Mouse (Mus musculus): ENCODE results near the gene Lima1. TPM values are rescaled to one million over a fixed set of nuclear protein-coding genes. Genes with fewer than 3 reads are reported as not detected.
A peak's percentile ranks its signal among the peaks of the same experiment; 100 is the strongest.

The Lima1 gene
- total RNA-seq, 1 experiment = 69.9 TPM

DNA sequence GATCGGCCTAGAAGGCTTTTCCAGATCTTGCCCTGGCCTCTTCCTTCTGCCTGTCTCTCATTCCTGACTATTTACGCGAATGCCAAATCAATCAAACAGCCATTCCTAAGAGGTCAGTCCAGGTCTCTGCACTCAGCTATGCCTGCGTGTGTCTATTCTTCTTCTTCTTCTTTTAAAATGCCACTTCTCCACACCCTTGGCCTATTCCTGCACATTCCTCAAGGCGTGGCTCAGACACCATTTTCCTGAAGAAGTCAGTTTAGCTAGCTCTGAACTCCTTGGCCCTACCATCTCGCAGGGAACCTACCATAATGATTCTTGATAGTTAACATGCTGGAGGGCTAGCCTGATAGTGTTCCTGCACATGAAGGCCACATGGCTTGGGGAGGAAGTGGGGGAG lies 75.5 kb downstream of the Lima1 start:
- peaks cover 0 to 5% of the 10 kb centered on the region in 2 experiments; a peak in 3 of 4 replicates for H3K4me1 ChIP-seq (ENCODE audit: control insufficient read depth in 2 of 2, insufficient read depth in 2 of 2, low read length in 2 of 2, poor library complexity in 1 of 2)
- no peak for DNase-seq (ENCODE audit: low read depth, low spot score)
- TF ChIP-seq ZC3H11A (IDR thresholded peaks at IDR 0.05; ENCODE audit: borderline replicate concordance, low read depth, low read length) (no peak), MAFK (IDR thresholded peaks at IDR 0.05; ENCODE audit: insufficient read depth, low read depth, low read length) (no peak), ZNF384 (IDR thresholded peaks at IDR 0.05; ENCODE audit: low read depth, low read length) (no peak), HCFC1 (IDR thresholded peaks at IDR 0.05; ENCODE audit: borderline replicate concordance, insufficient read depth, low read length) (no peak), CHD2 (IDR thresholded peaks at IDR 0.05; ENCODE audit: low read depth, low read length) (no peak)
- H3K36me3 ChIP-seq (ENCODE audit: control insufficient read depth, insufficient read depth, low read length, poor library complexity, severe bottlenecking) = peaks cover 10% of the 10 kb centered on the region; the same call in 1 of the 2 replicates
- H3K9me3 ChIP-seq (ENCODE audit: control insufficient read depth, insufficient read depth, low read depth, low read length) = no peaks in the 10 kb centered on the region
- H3K27ac ChIP-seq (ENCODE audit: insufficient read depth, low read depth, low read length, poor library complexity, severe bottlenecking) = peak overlapping the region; percentile 45; the same call in 1 of the 2 replicates
- in situ Hi-C loops (cut with MboI; ENCODE audit: low sequenced_read_pairs in 2 of 2, unreplicated experiment in 2 of 2) = no loop called here
- H3K4me3 ChIP-seq (ENCODE audit: insufficient read depth in 1 of 2, low read depth in 1 of 2, low read length in 2 of 2, poor library complexity in 1 of 2, severe bottlenecking in 1 of 2) = no peak overlapping the region
- H3K9ac ChIP-seq (ENCODE audit: insufficient read depth, low read depth, low read length, poor library complexity, severe bottlenecking) = no peak overlapping the region; the same call in 1 of the 2 replicates

DNA sequence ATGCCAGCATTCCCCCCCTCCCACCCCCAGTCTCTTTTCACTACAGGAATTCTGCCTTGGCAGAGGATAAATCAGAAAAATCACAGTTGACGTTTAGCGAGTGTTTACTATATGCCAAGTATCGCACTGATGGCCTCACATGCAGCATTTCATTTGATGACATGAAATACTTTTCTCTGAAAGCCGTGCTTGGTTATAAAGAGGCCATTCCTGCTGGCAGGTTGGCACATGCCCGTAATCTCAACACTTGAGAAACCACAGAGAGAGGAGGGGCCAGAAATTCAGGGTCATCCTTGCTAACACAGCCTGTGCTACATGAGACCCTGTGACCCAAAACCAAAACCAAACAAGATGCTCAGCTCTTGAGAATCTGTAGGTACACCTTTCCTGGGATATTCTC lies 77.4 kb downstream of the Lima1 start:
- no peak for DNase-seq (ENCODE audit: low read depth, low spot score)
- H3K4me1 ChIP-seq (ENCODE audit: control insufficient read depth in 2 of 2, insufficient read depth in 2 of 2, low read length in 2 of 2, poor library complexity in 1 of 2) = peaks cover 0 to 5% of the 10 kb centered on the region in 2 experiments; a peak in 2 of 4 replicates
- H3K9ac ChIP-seq (ENCODE audit: insufficient read depth, low read depth, low read length, poor library complexity, severe bottlenecking) = peak overlapping the region; percentile 19; the same call in 1 of the 2 replicates
- no peak for TF ChIP-seq ZNF384 (IDR thresholded peaks at IDR 0.05; ENCODE audit: low read depth, low read length)
- no peak for TF ChIP-seq ZC3H11A (IDR thresholded peaks at IDR 0.05; ENCODE audit: borderline replicate concordance, low read depth, low read length)
- TF ChIP-seq MAFK (IDR thresholded peaks at IDR 0.05; ENCODE audit: insufficient read depth, low read depth, low read length) = no peak
- no peak for TF ChIP-seq HCFC1 (IDR thresholded peaks at IDR 0.05; ENCODE audit: borderline replicate concordance, insufficient read depth, low read length)
- TF ChIP-seq CHD2 (IDR thresholded peaks at IDR 0.05; ENCODE audit: low read depth, low read length) = no peak
- H3K4me3 ChIP-seq (ENCODE audit: insufficient read depth in 1 of 2, low read depth in 1 of 2, low read length in 2 of 2, poor library complexity in 1 of 2, severe bottlenecking in 1 of 2) = no peak overlapping the region
- H3K27ac ChIP-seq (ENCODE audit: insufficient read depth, low read depth, low read length, poor library complexity, severe bottlenecking) = no peak overlapping the region
- H3K36me3 ChIP-seq (ENCODE audit: control insufficient read depth, insufficient read depth, low read length, poor library complexity, severe bottlenecking) = peaks cover 22% of the 10 kb centered on the region; the same call in 1 of the 2 replicates
- in situ Hi-C loops (cut with MboI; ENCODE audit: low sequenced_read_pairs in 2 of 2, unreplicated experiment in 2 of 2) = no loop called here
- no peaks in the 10 kb centered on the region for H3K9me3 ChIP-seq (ENCODE audit: control insufficient read depth, insufficient read depth, low read depth, low read length)

DNA sequence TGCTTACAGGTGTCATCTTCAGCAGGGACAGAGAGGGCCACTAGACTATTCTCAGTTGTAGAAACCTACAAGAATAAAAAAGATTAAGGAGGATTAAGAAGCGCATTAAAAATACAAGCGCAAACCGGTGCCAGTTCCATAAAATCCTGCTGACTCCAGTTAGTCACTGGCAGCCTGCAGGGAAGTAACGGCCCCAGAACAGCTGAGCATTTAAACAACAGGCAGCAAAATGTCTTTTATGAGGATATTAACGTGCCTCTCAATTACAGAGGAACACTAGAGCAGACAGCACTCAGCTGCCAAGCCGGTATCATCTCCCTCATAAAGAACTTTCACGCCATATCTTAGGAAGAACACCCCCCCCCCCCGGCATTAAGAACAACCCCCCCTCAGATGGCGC lies 78.5 kb downstream of the Lima1 start:
- in situ Hi-C loops (cut with MboI; ENCODE audit: low sequenced_read_pairs in 2 of 2, unreplicated experiment in 2 of 2) = no loop called here
- no peaks in the 10 kb centered on the region for H3K9me3 ChIP-seq (ENCODE audit: control insufficient read depth, insufficient read depth, low read depth, low read length)
- no peak overlapping the region for H3K27ac ChIP-seq (ENCODE audit: insufficient read depth, low read depth, low read length, poor library complexity, severe bottlenecking)
- H3K9ac ChIP-seq (ENCODE audit: insufficient read depth, low read depth, low read length, poor library complexity, severe bottlenecking) = no peak overlapping the region
- H3K4me1 ChIP-seq (ENCODE audit: control insufficient read depth in 2 of 2, insufficient read depth in 2 of 2, low read length in 2 of 2, poor library complexity in 1 of 2) = peaks cover 0 to 8% of the 10 kb centered on the region in 2 experiments; a peak in 2 of 4 replicates
- DNase-seq (ENCODE audit: low read depth, low spot score) = no peak
- no peak for TF ChIP-seq ZNF384 (IDR thresholded peaks at IDR 0.05; ENCODE audit: low read depth, low read length)
- TF ChIP-seq CHD2 (IDR thresholded peaks at IDR 0.05; ENCODE audit: low read depth, low read length) = no peak
- no peak for TF ChIP-seq ZC3H11A (IDR thresholded peaks at IDR 0.05; ENCODE audit: borderline replicate concordance, low read depth, low read length)
- no peak for TF ChIP-seq MAFK (IDR thresholded peaks at IDR 0.05; ENCODE audit: insufficient read depth, low read depth, low read length)
- no peak for TF ChIP-seq HCFC1 (IDR thresholded peaks at IDR 0.05; ENCODE audit: borderline replicate concordance, insufficient read depth, low read length)
- H3K4me3 ChIP-seq (ENCODE audit: insufficient read depth in 1 of 2, low read depth in 1 of 2, low read length in 2 of 2, poor library complexity in 1 of 2, severe bottlenecking in 1 of 2) = no peak overlapping the region
- peaks cover 24% of the 10 kb centered on the region; the same call in 1 of the 2 replicates for H3K36me3 ChIP-seq (ENCODE audit: control insufficient read depth, insufficient read depth, low read length, poor library complexity, severe bottlenecking)

DNA sequence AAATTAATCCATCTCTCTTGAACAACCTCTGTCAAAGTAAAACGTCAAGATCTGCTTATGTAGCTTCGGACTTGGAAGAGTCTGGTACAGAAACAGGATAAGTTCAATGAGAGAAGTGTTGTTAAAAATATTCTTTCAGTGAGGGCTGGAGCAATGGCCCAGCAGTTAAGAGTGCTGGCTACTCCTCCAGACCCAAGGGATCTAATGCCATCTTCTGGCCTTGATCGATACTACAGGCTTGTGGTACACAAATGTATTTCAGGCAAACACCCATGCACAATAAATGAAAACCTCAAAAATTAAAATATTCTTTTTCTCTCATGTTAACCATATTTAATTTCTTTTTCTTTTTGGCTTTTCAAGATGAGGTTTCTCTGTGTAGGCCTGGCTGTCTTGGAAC lies 79.2 kb downstream of the Lima1 start:
- H3K4me3 ChIP-seq (ENCODE audit: insufficient read depth in 1 of 2, low read depth in 1 of 2, low read length in 2 of 2, poor library complexity in 1 of 2, severe bottlenecking in 1 of 2) = no peak overlapping the region
- peaks cover 25% of the 10 kb centered on the region; the same call in 1 of the 2 replicates for H3K36me3 ChIP-seq (ENCODE audit: control insufficient read depth, insufficient read depth, low read length, poor library complexity, severe bottlenecking)
- in situ Hi-C loops (cut with MboI; ENCODE audit: low sequenced_read_pairs in 2 of 2, unreplicated experiment in 2 of 2) = no loop called here
- H3K9me3 ChIP-seq (ENCODE audit: control insufficient read depth, insufficient read depth, low read depth, low read length) = no peaks in the 10 kb centered on the region
- TF ChIP-seq ZC3H11A (IDR thresholded peaks at IDR 0.05; ENCODE audit: borderline replicate concordance, low read depth, low read length) (no peak), MAFK (IDR thresholded peaks at IDR 0.05; ENCODE audit: insufficient read depth, low read depth, low read length) (no peak), ZNF384 (IDR thresholded peaks at IDR 0.05; ENCODE audit: low read depth, low read length) (no peak), HCFC1 (IDR thresholded peaks at IDR 0.05; ENCODE audit: borderline replicate concordance, insufficient read depth, low read length) (no peak), CHD2 (IDR thresholded peaks at IDR 0.05; ENCODE audit: low read depth, low read length) (no peak)
- no peak overlapping the region for H3K9ac ChIP-seq (ENCODE audit: insufficient read depth, low read depth, low read length, poor library complexity, severe bottlenecking)
- no peak for DNase-seq (ENCODE audit: low read depth, low spot score)
- H3K4me1 ChIP-seq (ENCODE audit: control insufficient read depth in 2 of 2, insufficient read depth in 2 of 2, low read length in 2 of 2, poor library complexity in 1 of 2) = peaks cover 0 to 8% of the 10 kb centered on the region in 2 experiments; a peak in 2 of 4 replicates
- no peak overlapping the region for H3K27ac ChIP-seq (ENCODE audit: insufficient read depth, low read depth, low read length, poor library complexity, severe bottlenecking)
